Mouse (Mus musculus): Measurements from ENCODE around the gene Ncf4.
"Not testable (repeated sequence)": the region's sequence is repeated elsewhere in the genome, so short reads cannot be mapped to it uniquely, and the experiment has no call there.

Ncf4 gene

GRCm38 (mm10) chr15:78248410-78248809 is 3.8 kb downstream of the Ncf4 start:
- DNase-seq (ENCODE audit: low read depth in 2 of 2, low spot score in 2 of 2) = peak in 1 of 2 experiments; percentile 15

DNA sequence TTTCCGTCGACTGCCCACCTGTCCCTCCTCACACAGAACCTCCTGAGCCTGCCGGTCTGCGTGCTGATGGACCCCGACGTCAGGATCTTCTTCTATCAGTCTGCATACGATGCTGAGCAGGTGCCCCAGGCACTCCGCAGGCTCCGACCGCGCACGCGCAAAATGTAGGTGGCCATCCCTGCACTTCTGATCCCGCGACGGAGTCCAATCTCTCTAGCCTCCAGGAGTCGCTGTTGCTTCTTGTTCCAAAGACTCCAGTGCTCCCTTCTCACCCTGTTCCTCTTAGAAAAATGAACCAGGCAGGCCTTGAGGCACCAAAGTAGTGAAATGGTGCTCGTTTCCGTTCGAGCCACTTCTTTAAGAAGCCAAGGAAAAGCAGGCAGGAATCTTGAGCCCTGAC is 10.2 kb downstream of the Ncf4 start:
- no peak for DNase-seq (ENCODE audit: low read depth in 2 of 2, low spot score in 2 of 2)

DNA sequence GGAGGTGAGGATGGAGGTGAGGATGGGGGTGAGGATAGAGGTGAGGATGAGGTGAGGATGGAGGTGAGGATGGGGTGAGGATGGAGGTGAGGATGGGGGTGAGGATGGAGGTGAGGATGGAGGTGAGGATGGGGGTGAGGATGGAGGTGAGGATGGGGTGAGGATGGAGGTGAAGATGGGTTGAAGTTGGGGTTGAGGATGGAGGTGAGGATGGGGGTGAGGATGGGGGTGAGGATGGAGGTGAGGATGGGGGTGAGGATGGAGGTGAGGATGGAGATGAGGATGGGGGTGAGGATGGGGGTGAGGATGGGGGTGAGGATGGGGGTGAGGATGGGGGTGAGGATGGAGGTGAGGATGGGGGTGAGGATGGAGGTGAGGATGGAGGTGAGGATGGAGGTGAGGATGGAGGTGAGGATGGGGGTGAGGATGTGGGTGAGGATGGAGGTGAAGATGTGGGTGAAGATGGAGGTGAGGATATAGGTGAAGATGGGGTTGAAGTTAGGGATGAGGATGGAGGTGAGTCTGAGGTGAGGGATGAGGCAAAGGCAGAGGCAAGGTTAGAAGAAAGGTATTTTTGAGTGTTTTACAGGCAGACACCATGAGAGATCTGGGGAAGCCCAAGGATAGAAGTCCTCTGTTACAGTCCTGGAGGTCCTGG is 12.1 kb downstream of the Ncf4 start:
- DNase-seq (ENCODE audit: low read depth in 2 of 2, low spot score in 2 of 2) = not testable (repeated sequence)

- DNase-seq (ENCODE audit: low read depth in 2 of 2, low spot score in 2 of 2) = peak; percentile 19 to 22
These were observed 12.9 kb downstream of the Ncf4 start for GRCm38 (mm10) chr15:78257326-78258050.

GRCm38 (mm10) chr15:78258246-78258865 is 13.8 kb downstream of the Ncf4 start:
- no peak for DNase-seq (ENCODE audit: low read depth in 2 of 2, low spot score in 2 of 2)

DNA sequence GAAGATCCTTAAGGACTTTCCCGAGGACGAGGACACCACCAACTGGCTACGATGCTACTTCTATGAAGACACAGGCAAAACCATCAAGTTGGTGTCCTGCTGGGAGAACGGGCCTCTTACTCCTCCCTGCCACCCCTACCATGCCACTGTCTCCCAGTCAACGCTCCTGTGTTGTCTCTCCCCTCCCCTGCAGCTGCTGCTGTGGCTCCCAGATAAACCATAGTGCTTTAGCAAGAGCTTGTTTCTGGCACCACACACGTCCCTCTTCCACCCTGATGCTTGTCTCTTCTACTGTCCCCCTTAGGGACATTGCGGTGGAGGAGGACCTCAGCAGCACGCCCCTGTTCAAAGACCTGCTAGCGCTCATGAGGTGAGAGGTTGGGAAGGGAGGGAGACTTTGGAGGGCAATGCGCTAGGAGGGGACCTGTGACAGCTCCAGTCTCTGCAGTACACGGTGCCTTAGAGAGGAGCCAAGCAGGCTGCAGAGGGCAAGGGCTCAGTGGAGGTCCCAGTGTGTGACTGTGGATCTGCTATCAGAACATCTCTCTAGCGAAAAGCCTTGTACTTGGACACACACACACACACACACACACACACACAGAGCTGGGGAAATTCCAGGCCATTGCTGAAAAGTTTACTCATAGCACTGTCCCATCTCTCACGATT is 16.2 kb downstream of the Ncf4 start:
- DNase-seq (ENCODE audit: low read depth in 2 of 2, low spot score in 2 of 2) = no peak

DNA sequence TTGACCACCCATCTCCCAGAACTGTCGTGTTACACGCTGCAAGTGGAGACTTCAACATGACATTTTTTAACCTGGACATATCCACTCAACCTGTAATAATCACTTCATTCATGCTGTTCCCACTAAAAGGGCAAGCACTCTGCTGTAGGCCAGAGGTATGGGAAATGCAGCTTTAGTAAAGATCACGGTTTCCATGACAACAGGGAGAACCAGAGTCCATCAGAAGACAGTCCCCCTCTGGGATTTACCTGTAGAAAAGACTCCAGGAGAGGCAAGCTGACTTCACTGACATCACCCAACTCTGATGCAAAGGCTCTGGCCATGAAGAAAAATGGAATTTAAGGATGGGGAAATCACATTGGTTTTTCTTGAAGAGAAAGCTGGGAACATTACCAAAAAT is 18.7 kb downstream of the Ncf4 start:
- DNase-seq (ENCODE audit: low read depth in 2 of 2, low spot score in 2 of 2) = no peak

DNA sequence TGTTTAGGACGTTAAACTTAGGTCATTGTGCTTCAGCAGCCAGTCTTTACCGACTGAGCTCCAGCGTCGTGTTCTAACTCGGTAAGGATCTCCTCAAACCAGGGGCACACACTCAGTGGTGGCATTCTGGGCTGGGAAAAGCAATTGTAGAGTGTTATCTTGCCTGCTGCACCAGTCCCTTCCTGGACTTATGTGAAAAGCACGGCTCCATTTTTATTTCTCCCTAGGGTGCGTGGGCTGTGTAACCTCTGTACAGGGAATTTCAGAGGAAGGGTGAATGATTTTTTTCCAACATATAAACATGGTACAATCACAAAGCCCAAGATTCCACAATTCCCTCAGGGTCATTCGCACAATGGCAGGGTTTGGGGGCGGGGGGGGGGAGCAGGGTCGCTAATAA is 22.8 kb downstream of the Ncf4 start:
- no peak for DNase-seq (ENCODE audit: low read depth in 2 of 2, low spot score in 2 of 2)

- no peak for DNase-seq (ENCODE audit: low read depth in 2 of 2, low spot score in 2 of 2)
These were observed 23.3 kb downstream of the Ncf4 start for GRCm38 (mm10) chr15:78267865-78268264.

DNA sequence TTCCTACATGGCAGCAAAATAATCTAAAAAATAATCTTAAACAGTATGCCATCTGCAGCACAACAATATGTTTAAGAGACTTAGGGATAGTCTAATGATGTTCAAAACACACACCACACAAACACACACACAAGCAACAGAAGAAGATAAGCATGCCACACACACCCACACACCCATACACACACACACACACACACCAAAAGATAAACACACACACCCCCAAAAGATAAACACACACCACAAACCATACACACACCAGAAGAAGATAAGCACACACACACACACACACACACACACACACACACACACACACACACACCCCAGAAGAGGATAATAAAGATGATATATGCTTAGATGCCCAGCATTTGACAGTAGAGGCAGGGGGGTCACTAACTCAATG is 26.6 kb downstream of the Ncf4 start:
- DNase-seq (ENCODE audit: low read depth in 2 of 2, low spot score in 2 of 2) = no peak

DNA sequence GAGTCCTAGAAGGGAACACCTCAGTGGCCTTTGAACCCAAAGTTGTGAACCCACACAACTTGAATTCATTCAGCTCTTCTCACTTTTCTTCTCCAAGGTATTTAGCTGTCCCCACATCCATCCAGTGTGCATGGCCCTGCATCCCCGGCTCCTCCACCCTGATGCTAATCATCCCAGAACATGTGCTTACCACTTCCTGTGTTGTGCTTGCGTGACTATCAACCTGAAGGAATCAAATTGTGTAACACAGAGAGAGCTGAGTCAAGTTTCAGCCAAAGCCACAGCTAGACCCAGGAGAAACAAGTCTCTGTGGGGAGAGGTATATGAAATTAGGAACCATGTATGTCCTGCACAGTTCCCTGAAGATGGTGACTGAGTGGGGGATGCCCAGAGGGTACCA is 33.7 kb downstream of the Ncf4 start:
- no peak for DNase-seq (ENCODE audit: low read depth in 2 of 2, low spot score in 2 of 2)

- DNase-seq (ENCODE audit: low read depth in 2 of 2, low spot score in 2 of 2) = no peak
These were observed 43.3 kb downstream of the Ncf4 start for GRCm38 (mm10) chr15:78287941-78288340.

DNA sequence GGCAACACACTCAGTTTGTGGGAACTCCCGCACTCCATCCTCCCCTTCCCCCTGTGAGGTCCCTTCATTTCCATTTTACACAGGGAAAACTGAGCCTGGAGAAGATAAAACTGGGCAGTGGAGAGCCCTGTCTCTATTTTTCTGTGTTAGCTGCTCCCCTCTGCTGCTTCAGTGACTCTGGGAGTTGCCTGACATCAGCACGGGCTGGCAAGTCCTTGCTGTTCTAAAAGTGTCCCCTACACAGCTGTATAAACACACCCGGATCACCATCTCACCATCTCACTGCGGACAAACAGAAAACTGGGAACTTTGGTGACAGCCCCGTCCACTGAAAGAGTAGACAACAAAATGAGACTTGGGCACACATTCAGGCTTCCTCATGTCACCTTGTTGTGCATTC is 45.2 kb downstream of the Ncf4 start:
- DNase-seq (ENCODE audit: low read depth in 2 of 2, low spot score in 2 of 2) = not testable (repeated sequence)

DNA sequence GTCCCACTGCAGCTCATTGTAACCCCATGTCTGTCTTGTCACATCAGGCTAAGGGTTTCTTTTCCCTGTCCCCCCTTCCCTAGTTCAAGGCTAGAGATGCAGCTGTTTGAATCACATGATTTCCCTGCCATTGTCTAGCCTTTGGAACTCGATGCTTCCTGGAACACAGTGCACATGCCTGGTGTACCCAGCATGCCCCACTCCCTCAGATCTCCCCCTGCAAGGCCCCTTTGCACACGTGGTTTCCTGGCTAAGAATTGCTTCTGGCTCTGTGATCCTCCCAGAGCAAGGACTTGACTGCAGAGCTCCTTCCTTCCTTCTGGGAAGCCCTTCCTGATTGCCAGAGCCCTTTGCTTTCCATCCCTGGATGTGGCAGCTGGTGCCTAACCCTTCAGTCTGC is 48.6 kb downstream of the Ncf4 start:
- not testable (repeated sequence) for DNase-seq (ENCODE audit: low read depth in 2 of 2, low spot score in 2 of 2)

DNA sequence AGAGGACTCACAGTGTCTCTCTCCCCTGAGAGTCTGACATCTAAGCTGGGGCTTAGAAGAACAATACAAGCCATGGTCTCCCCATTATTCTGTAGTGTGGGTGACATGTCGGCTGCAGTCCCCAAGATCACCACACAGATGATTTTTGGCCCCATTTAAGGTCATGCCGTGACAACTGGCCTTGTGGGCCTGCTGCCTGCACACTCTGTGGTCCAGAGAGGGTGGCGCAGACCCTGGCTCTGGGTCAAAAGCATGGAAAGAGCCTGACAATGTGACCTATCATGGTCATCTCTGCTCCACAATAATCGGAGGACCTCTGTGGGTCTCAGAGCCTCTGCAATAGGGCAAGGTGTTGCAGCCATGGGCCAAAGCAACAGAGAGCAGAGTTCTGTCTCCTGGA is 49.1 kb downstream of the Ncf4 start:
- no peak for DNase-seq (ENCODE audit: low read depth in 2 of 2, low spot score in 2 of 2)

GRCm38 (mm10) chr15:78298558-78298957 is 54.0 kb downstream of the Ncf4 start:
- DNase-seq (ENCODE audit: low read depth in 2 of 2, low spot score in 2 of 2) = no peak

DNA sequence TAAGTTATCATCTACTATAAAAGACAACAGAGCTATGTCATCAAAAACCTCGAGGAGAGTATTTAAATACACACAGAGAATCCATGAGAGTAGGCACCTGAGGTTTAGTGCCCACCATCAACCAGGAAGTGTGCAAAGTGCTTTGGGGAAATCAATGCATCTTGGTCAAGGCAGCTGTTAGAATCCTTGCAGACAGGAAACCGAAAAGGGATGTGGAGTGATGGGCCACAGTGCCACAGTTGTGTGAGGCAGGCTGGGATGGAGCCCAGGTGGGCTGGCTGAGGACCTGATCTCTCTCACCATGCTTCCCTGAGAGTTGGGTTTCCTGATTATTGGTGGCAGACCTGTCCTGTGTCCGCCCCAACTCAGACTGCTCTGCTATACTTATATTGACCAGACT is 55.0 kb downstream of the Ncf4 start:
- no peak for DNase-seq (ENCODE audit: low read depth in 2 of 2, low spot score in 2 of 2)

DNA sequence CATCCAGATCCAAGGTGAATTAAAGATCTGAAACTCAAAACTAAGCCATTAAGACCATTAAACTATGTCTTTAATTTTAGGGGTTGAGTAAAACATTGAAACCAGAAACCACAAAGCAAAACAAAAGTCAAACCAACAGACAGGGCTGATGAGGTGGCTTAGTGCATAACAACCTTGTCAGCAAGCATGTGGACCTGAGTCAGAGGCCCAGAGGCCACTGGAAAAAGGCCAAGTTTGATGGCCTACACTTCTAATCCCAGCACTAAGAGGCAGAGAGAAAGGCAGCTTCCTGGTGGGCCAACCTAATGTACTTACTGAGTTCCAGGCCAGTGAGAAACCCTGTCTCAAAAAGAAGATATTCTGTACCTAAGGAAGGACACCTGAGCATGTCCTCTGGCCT is 56.2 kb downstream of the Ncf4 start:
- no peak for DNase-seq (ENCODE audit: low read depth in 2 of 2, low spot score in 2 of 2)

GRCm38 (mm10) chr15:78302718-78303117 is 58.1 kb downstream of the Ncf4 start:
- no peak for DNase-seq (ENCODE audit: low read depth in 2 of 2, low spot score in 2 of 2)

- no peak for DNase-seq (ENCODE audit: low read depth in 2 of 2, low spot score in 2 of 2)
These were observed 59.1 kb downstream of the Ncf4 start for GRCm38 (mm10) chr15:78303665-78304233.

DNA sequence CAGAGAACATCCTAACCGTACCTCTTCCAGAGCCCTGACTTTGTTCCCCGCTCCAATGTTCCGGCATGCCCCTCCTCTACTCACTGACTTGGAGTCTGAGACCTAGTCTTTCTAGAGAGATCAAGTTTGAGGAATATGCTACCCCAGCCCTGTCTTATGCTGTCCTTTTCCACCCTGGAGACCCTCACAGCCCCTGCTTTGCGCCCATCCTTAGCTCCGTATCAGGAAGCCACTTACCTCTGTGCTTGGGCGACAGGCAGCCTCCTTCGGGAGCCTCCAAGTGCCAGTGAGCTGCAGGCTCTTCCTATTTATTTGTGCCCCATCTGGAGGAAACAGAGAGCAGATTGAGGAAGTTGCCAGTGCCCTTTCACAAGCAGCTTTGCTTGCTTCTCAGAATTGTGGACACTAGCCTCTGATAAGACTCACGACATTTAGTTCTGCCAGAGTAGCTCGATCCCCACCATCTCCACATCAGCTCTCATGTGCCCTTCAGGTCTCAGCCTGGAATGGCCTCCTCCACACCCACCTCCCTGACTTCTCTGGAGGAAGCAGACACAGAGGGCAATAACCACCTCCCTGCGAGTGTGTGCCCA is 60.8 kb downstream of the Ncf4 start, which contains the start of gene Csf2rb2:
Gene Csf2rb2, minus strand, starts transcription at position 381 of the 593 bp plus-strand sequence.
- DNase-seq (ENCODE audit: low read depth in 2 of 2, low spot score in 2 of 2) = no peak

Measured in CD8-positive naive resting alpha-beta T cell, adult 2 months (primary cell).